In genomic region chr12:85194623-85195018, GRCm38 (mm10) we compare ENCODE assay signal across 7 mouse cellular contexts. TPM values are rescaled to one million over a fixed set of nuclear protein-coding genes. Genes with fewer than 3 reads are reported as not detected.
DNase-seq lines count a peak whose midpoint lies in the region; ATAC-seq lines count a peak whose summit lies in the region.

No protein-coding gene starts in this region.

- no peak overlapping the region for H3K27ac ChIP-seq in midbrain, embryonic 13.5 days
- no peak overlapping the region for H3K27ac ChIP-seq in midbrain, embryonic 15.5 days
- 0 out of 2 replicates have a peak overlapping the region, but pooled peaks have one; percentile 34 for H3K27ac ChIP-seq in embryonic facial prominence, embryonic 15.5 days (replicated peaks)

- no peak overlapping the region for H3K4me2 ChIP-seq in midbrain, embryonic 13.5 days (replicated peaks)
- no peak overlapping the region for H3K4me2 ChIP-seq in midbrain, embryonic 15.5 days
- no peak overlapping the region for H3K4me2 ChIP-seq in embryonic facial prominence, embryonic 15.5 days (replicated peaks)

- no peaks in the 10 kb centered on the region for H3K36me3 ChIP-seq in midbrain, embryonic 13.5 days
- H3K36me3 ChIP-seq in midbrain, embryonic 15.5 days (replicated peaks), result no peaks in the 10 kb centered on the region
- no peaks in the 10 kb centered on the region for H3K36me3 ChIP-seq in embryonic facial prominence, embryonic 15.5 days

- DNase-seq in heart, postnatal 10 days, result peak; percentile 92 to 93
- peak; percentile 76 to 81 for DNase-seq in layer of hippocampus, postnatal 10 days (ENCODE audit: low spot score in 2 of 2)
- peak; percentile 56 for DNase-seq in ovary, postnatal 36 days (ENCODE audit: low spot score)

- 0 out of 2 replicates have a peak, but pooled peaks have one; percentile 27 for ATAC-seq in midbrain, embryonic 13.5 days
- ATAC-seq in midbrain, embryonic 15.5 days (replicated peaks), result no peak
- ATAC-seq in embryonic facial prominence, embryonic 15.5 days (ENCODE audit: insufficient number of reproducible peaks, low FRiP score, low TSS enrichment, low read depth), result peak; percentile 51
- ATAC-seq in megakaryocyte-erythroid progenitor cell, adult 5-6 weeks (replicated peaks; ENCODE audit: low FRiP score, low TSS enrichment, poor library complexity, severe bottlenecking), result no peak

- intact Hi-C loops in heart, postnatal 10 days (cut with DNase I), result no loop called here

- 67% methylated on average over 4 of the region's 4 CpGs for WGBS in midbrain, embryonic 13.5 days
- 48% methylated on average over 4 of the region's 4 CpGs for WGBS in midbrain, embryonic 15.5 days
- WGBS in embryonic facial prominence, embryonic 15.5 days, result 27% methylated on average over 4 of the region's 4 CpGs

- H3K9ac ChIP-seq in midbrain, embryonic 13.5 days (replicated peaks), result no peak overlapping the region
- H3K9ac ChIP-seq in midbrain, embryonic 15.5 days, result no peak overlapping the region
- no peak overlapping the region for H3K9ac ChIP-seq in embryonic facial prominence, embryonic 15.5 days

- peaks cover 11% of the 10 kb centered on the region; the same call in 1 of the 2 replicates for H3K4me1 ChIP-seq in midbrain, embryonic 13.5 days (replicated peaks)
- H3K4me1 ChIP-seq in midbrain, embryonic 15.5 days, result no peaks in the 10 kb centered on the region
- H3K4me1 ChIP-seq in embryonic facial prominence, embryonic 15.5 days, result peaks cover 49% of the 10 kb centered on the region

- H3K4me3 ChIP-seq in midbrain, embryonic 13.5 days (replicated peaks), result no peak overlapping the region
- no peak overlapping the region for H3K4me3 ChIP-seq in midbrain, embryonic 15.5 days
- no peak overlapping the region for H3K4me3 ChIP-seq in embryonic facial prominence, embryonic 15.5 days (replicated peaks)

- H3K27me3 ChIP-seq in midbrain, embryonic 13.5 days, result no peaks in the 10 kb centered on the region
- H3K27me3 ChIP-seq in midbrain, embryonic 15.5 days (replicated peaks), result no peaks in the 10 kb centered on the region
- no peaks in the 10 kb centered on the region for H3K27me3 ChIP-seq in embryonic facial prominence, embryonic 15.5 days

- H3K9me3 ChIP-seq in midbrain, embryonic 13.5 days, result no peaks in the 10 kb centered on the region
- no peaks in the 10 kb centered on the region for H3K9me3 ChIP-seq in midbrain, embryonic 15.5 days
- no peaks in the 10 kb centered on the region for H3K9me3 ChIP-seq in embryonic facial prominence, embryonic 15.5 days (replicated peaks)

RNA-seq across cellular contexts. Expression of gene Pgf, which starts 17.0 kb away (rescaled TPM):
- 5.7 and 6.3 TPM in 2 replicates for polyA plus RNA-seq in midbrain, embryonic 13.5 days (2015; fragmentation: Nextera tagmentation; extraction: Ambion mirVana)
- polyA plus RNA-seq in midbrain, embryonic 15.5 days (2015; fragmentation: Nextera tagmentation; extraction: Ambion mirVana), result 7.2 and 8.7 TPM in 2 replicates
- 15.3 and 15.9 TPM in 2 replicates for polyA plus RNA-seq in embryonic facial prominence, embryonic 15.5 days (2015; fragmentation: Nextera tagmentation; extraction: Ambion mirVana)
- total RNA-seq in heart, postnatal 10 days (2021), result 1 to 10 TPM; 2.4 to 6.2 TPM
- total RNA-seq in layer of hippocampus, postnatal 10 days (2021), result 1 to 10 TPM; 5.1 to 6.0 TPM
- not detected in 2 replicates for total RNA-seq in megakaryocyte-erythroid progenitor cell, adult 5-6 weeks (2014; fragmentation: Nextera tagmentation)
- total RNA-seq in megakaryocyte-erythroid progenitor cell, adult 5-6 weeks (2017), result not detected in 2 replicates

RNA-seq across cellular contexts. Expression of gene Eif2b2, which starts 24.7 kb away (rescaled TPM):
- polyA plus RNA-seq in midbrain, embryonic 13.5 days (2015; fragmentation: Nextera tagmentation; extraction: Ambion mirVana), result 90.4 and 97.3 TPM in 2 replicates
- polyA plus RNA-seq in midbrain, embryonic 15.5 days (2015; fragmentation: Nextera tagmentation; extraction: Ambion mirVana), result 78.2 and 88.8 TPM in 2 replicates
- polyA plus RNA-seq in embryonic facial prominence, embryonic 15.5 days (2015; fragmentation: Nextera tagmentation; extraction: Ambion mirVana), result 91.1 and 94.6 TPM in 2 replicates
- 10 to 100 TPM; 56.5 to 57.8 TPM for total RNA-seq in heart, postnatal 10 days (2021)
- total RNA-seq in layer of hippocampus, postnatal 10 days (2021), result 10 to 100 TPM; 57.4 to 85.0 TPM
- total RNA-seq in megakaryocyte-erythroid progenitor cell, adult 5-6 weeks (2014; fragmentation: Nextera tagmentation), result 95.6 and 101 TPM in 2 replicates
- total RNA-seq in megakaryocyte-erythroid progenitor cell, adult 5-6 weeks (2017), result 64.2 and 72.2 TPM in 2 replicates

RNA-seq across cellular contexts. Expression of gene Rps6kl1, which starts 43.6 kb away (rescaled TPM):
- polyA plus RNA-seq in midbrain, embryonic 13.5 days (2015; fragmentation: Nextera tagmentation; extraction: Ambion mirVana), result 15.6 and 16.6 TPM in 2 replicates
- polyA plus RNA-seq in midbrain, embryonic 15.5 days (2015; fragmentation: Nextera tagmentation; extraction: Ambion mirVana), result 37.3 and 38.2 TPM in 2 replicates
- polyA plus RNA-seq in embryonic facial prominence, embryonic 15.5 days (2015; fragmentation: Nextera tagmentation; extraction: Ambion mirVana), result 0.69 and 1.1 TPM in 2 replicates
- total RNA-seq in heart, postnatal 10 days (2021), result 1 to 10 TPM; 3.2 to 3.8 TPM
- total RNA-seq in layer of hippocampus, postnatal 10 days (2021), result 10 to 100 TPM; 41.5 to 48.4 TPM
- total RNA-seq in megakaryocyte-erythroid progenitor cell, adult 5-6 weeks (2014; fragmentation: Nextera tagmentation), result 0.35 TPM in 1 of 2 replicates, not detected in the other
- total RNA-seq in megakaryocyte-erythroid progenitor cell, adult 5-6 weeks (2017), result not detected in 2 replicates

Comparison
In these comparisons a context has a peak if more than half of its experiments do, and no peak if none do; other contexts are left out.
1. ATAC-seq: peak in midbrain, embryonic 13.5 days (single experiment) and embryonic facial prominence, embryonic 15.5 days (single experiment); none in midbrain, embryonic 15.5 days (single experiment) and megakaryocyte-erythroid progenitor cell, adult 5-6 weeks (single experiment).
2. RNA of gene Rps6kl1, which starts 43.6 kb away (total RNA-seq): 41.5 to 48.4 TPM in layer of hippocampus, postnatal 10 days; 3.2 to 3.8 TPM in heart, postnatal 10 days and 0.35 TPM in megakaryocyte-erythroid progenitor cell, adult 5-6 weeks; every median in the first group is over 4 times any median in the second.
3. Peak in every context shown above with its lines, with median percentiles within 50 percentile points of each other: DNase-seq.